Mouse (Mus musculus): ENCODE data around the gene Snx1. TPM values are rescaled to one million over a fixed set of nuclear protein-coding genes. Genes with fewer than 3 reads are reported as not detected.
A peak's percentile ranks its signal among the peaks of the same experiment; 100 is the strongest.

Snx1 gene
- total RNA-seq (2021): 10 to 100 TPM; 68.5 to 70.6 TPM
- long read RNA-seq, experiment 1, transcript Snx1-201 (15 exons, 2,073 nt): major isoform, 73 of 84 reads
- long read RNA-seq, experiment 1, partial matches to known transcripts: 5 of 84 reads
- long read RNA-seq, experiment 1, other reads (novel, unspliced or antisense): 6 of 84 reads
- long read RNA-seq, experiment 2, transcript Snx1-201 (15 exons, 2,073 nt): major isoform, 108 of 123 reads
- long read RNA-seq, experiment 2, partial matches to known transcripts: 8 of 123 reads
- long read RNA-seq, experiment 2, other reads (novel, unspliced or antisense): 7 of 123 reads

GRCm38 (mm10) chr9:66126456-66127192, at the start of gene Snx1, which contains the start of gene Ciao2a:
Snx1 (minus strand) TSS chr9:66126587.
Ciao2a (plus strand) TSS chr9:66126611.
- peak; percentile 87 to 96 for DNase-seq (ENCODE audit: low spot score in 2 of 2)

DNA sequence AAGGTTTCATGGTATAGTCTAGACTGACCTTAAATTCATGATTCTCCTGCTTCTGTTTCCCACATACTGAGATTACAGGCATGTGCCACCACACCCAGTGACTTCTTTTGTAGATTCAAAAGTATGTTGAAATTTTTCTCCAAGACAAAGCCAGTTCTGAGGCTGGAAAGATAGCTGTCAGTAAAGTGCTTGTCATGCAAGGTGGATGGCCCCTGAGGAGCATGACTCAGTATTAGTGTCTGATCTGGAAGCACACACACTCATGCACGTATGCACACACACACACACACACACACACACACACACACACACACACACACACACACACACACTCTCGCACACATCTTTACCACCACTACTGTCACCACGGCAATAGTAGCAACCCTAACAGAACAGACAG, 48.6 kb upstream of the Snx1 start:
- no peak for DNase-seq (ENCODE audit: low spot score in 2 of 2)

DNA sequence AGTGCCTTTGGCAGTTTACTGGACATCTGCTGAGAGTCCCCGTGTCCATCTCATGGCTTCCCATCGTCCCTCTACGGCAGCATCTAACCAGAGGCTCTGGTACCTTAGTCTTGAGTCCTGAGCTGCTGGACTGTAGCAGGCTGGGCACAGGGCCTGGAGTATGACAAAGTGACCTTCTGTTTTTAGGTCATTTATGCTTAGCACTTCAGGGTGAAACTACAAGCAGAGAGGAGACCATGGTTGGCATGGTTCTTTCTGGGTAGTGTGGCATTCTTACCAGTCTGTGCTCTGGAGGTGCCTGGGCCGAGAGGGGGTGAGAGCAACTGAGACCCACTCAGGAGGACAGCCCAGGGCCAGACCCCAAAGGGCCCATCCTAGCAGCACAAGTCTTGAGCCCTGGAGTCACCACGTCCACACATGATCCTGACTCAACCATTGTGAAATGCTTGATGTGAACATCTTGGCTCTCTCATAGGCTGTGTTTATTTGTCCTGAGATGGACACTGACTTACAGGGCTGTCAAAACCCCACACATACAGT, 47.0 kb upstream of the Snx1 start:
- no peak for DNase-seq (ENCODE audit: low spot score in 2 of 2)

DNA sequence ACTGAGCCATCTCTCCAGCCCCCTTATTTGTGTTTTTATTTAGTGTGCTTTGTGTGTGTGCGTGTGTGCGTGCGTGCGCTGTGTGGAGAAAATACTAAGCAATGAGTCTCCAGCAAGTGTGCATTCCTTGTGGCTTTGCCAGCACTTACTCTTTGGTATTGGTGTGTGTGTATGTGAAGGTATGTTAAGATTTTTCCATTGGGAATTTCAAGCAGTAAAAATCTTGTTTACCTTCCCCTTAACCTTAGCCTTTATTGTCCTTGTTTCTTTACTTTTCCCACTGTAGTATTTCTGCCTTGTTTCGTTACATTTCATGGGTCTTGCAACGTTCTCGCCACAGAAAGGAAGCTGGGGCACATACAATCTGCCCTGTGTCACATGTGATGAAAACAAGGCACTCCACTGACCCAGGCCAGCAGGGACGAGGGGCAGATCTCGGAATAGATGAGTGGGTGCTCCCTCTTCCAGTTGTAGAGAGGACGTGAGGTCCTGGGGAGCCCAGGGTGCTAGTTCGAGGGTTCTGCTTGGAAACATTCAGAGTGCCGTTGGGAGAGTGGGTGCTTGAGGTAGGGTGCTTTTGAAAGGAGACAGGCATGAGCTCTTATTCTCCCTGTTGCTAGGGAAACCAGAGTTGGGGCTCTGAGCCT, 45.0 kb upstream of the Snx1 start:
- no peak for DNase-seq (ENCODE audit: low spot score in 2 of 2)

DNA sequence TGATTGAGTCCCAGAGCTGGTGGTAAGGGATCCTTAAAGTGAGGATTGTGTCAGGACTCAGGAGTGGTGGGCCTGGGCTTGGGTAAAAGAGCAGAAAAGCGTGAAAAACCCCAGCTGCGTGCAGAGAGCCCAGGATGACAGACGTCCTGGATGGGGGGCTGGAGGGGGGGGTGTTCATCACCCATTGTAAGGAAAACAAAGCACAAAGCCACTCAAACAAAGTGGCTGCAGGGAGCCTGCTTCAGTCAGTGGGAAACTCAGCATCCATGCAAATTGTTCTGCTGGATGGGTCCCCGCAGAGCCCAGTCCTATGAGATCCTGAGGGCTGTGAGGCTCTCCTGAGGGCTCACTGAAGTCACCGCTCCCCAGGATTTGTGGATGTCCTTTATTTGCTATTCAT, 44.1 kb upstream of the Snx1 start:
- DNase-seq (ENCODE audit: low spot score in 2 of 2): no peak

GRCm38 (mm10) chr9:66168233-66168632, 41.8 kb upstream of the Snx1 start:
- no peak for DNase-seq (ENCODE audit: low spot score in 2 of 2)

- no peak for DNase-seq (ENCODE audit: low spot score in 2 of 2)
Observed at GRCm38 (mm10) chr9:66167222-66167621, 40.8 kb upstream of the Snx1 start.

GRCm38 (mm10) chr9:66162995-66163394, 36.6 kb upstream of the Snx1 start:
- no peak for DNase-seq (ENCODE audit: low spot score in 2 of 2)

- DNase-seq (ENCODE audit: low spot score in 2 of 2): no peak
Observed at GRCm38 (mm10) chr9:66160155-66160554, 33.8 kb upstream of the Snx1 start.

- no peak for DNase-seq (ENCODE audit: low spot score in 2 of 2)
Observed at GRCm38 (mm10) chr9:66158885-66159430, 32.6 kb upstream of the Snx1 start.

GRCm38 (mm10) chr9:66157958-66158830, 31.8 kb upstream of the Snx1 start, which contains the start of gene Dapk2:
Dapk2 (plus strand) TSS chr9:66158223.
- DNase-seq (ENCODE audit: low spot score in 2 of 2): peak; percentile 42 to 61

DNA sequence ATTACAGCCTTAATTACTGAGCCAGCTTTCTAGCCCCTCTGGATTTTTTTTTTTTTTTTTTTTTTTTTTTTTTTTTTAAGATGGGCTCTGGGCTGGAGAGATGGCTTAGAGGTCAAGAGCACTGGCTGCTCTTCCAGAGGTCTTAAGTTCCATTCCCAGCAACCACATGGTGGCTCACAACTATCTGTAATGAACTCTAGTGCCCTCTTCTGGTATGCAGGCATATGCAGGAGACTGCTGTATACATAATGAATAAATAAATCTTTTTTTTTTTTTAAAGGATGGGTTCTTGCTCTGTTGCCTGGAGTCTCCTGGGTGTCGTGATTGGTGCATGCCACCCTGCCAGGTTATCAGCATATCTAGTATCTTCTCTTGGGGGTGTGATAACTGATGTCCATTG, 29.1 kb upstream of the Snx1 start:
- DNase-seq (ENCODE audit: low spot score in 2 of 2): no peak

- DNase-seq (ENCODE audit: low spot score in 2 of 2): no peak
Observed at GRCm38 (mm10) chr9:66154013-66154412, 27.6 kb upstream of the Snx1 start.

DNA sequence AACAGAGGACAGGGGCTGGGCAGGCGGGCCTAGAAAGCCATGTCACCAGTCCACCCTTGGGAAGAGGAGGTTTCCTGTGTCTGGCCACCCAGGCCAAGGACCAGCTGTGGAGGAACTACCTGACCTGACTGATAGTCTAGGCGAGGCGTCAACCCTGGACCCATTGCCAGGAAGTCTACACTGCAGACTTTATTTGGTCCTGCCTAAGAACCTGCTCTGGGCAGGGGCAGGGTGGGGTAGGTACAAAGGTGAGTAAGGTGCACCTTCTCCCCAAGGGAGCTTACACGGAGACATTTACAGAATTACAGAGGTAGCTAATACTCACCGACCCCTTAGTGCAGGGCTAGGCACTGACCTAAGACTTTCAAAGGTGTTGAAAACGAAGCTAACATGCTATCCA, 27.2 kb upstream of the Snx1 start:
- no peak for DNase-seq (ENCODE audit: low spot score in 2 of 2)

- DNase-seq (ENCODE audit: low spot score in 2 of 2): no peak
Observed at GRCm38 (mm10) chr9:66152011-66152410, 25.6 kb upstream of the Snx1 start.

DNA sequence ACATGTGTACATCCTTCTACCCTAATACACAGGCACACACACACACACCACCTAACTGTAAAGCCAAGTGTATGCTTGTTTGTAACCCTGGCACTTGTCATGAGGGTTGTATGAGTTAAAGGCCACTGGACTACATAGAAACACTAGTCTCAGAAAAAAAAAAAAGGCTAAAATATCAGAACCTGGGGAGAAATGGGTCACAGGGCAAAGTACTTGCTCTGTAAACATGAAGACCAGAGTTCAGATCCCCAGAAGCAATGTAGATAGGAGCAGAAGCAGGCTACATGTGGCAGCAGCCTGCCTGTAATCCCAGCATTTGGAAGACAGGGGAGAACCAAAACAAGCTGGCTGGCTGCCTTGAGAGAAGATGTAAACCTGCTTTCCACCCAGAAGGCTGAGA, 19.8 kb upstream of the Snx1 start:
- DNase-seq (ENCODE audit: low spot score in 2 of 2): no peak

- DNase-seq (ENCODE audit: low spot score in 2 of 2): peak; percentile 69 to 84
Observed at GRCm38 (mm10) chr9:66144248-66144647, 17.9 kb upstream of the Snx1 start.

GRCm38 (mm10) chr9:66142265-66142664, 15.9 kb upstream of the Snx1 start:
- DNase-seq (ENCODE audit: low spot score in 2 of 2): no peak

- no peak for DNase-seq (ENCODE audit: low spot score in 2 of 2)
Observed at GRCm38 (mm10) chr9:66138193-66138592, 11.8 kb upstream of the Snx1 start.

- DNase-seq (ENCODE audit: low spot score in 2 of 2): no peak
Observed at GRCm38 (mm10) chr9:66135967-66136366, 9.6 kb upstream of the Snx1 start.

- no peak for DNase-seq (ENCODE audit: low spot score in 2 of 2)
Observed at GRCm38 (mm10) chr9:66131466-66131865, 5.1 kb upstream of the Snx1 start.
